Mouse (Mus musculus): ENCODE measurements around the gene Herc4.
A peak's percentile ranks its signal among the peaks of the same experiment; 100 is the strongest.
"Not testable (repeated sequence)": the region's sequence is repeated elsewhere in the genome, so short reads cannot be mapped to it uniquely, and the experiment has no call there.

Herc4 gene

DNA sequence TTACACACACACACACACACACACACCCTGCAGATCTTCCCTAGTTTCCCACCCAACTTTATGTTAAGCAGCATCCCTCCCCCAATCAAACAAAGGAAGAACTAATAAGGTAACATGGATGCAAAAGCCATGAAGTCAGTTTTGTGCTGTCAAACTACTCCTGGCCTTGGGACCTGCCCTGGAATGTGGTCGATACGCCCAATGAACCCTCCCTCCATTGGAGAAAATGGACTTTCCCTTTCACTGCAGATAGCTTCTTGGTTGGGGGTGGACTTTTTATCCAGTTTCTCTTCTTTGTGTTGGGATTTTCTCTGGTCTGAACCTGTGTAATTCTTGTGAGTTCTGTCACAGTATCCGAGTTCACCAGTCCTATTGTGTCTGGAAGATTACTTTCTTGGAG lies 15.1 kb downstream of the Herc4 start:
- no peak for DNase-seq

DNA sequence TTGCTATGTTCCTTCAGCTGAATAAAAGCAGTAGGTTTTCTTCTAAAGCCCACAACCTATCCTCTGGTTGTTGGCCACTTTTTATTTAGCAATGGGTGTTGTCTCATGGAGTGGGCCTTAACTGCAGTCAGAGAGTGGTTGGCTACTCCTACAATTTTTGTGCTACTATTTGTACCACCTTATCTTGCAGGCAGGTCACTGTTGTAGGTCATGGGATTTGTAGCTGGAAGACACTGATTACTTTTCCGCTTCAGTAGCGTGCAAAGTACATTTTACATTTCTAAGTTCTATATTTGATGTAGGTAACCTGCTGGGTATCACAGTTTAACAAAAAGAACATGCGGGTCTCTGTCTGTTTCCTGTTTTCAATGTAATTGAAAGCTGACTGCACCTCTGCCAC lies 15.7 kb downstream of the Herc4 start:
- DNase-seq = no peak

DNA sequence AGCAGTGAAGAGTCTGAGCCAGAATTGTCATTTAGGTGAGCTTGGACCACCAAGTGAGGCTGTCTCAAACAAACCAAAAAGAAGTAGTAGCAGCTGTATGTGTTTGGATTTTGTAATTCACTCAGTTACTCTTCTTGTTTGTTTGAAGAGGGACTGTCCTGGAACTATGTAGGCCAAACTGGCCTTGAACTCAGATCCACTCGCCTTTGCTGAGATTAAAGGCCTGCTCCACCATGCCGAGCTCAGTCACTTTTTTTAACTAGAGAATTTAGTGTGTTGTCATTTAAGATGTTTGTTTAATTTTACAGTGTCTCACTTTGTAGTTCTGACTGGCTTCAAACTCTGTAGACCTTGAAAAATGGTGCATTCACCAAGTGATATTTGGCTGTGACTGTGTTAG lies 24.3 kb downstream of the Herc4 start:
- no peak for DNase-seq

- no peak for DNase-seq
Observed at GRCm38 (mm10) chr10:63272401-63272800, 28.8 kb downstream of the Herc4 start.

GRCm38 (mm10) chr10:63272868-63273267 lies 29.3 kb downstream of the Herc4 start:
- DNase-seq = no peak

DNA sequence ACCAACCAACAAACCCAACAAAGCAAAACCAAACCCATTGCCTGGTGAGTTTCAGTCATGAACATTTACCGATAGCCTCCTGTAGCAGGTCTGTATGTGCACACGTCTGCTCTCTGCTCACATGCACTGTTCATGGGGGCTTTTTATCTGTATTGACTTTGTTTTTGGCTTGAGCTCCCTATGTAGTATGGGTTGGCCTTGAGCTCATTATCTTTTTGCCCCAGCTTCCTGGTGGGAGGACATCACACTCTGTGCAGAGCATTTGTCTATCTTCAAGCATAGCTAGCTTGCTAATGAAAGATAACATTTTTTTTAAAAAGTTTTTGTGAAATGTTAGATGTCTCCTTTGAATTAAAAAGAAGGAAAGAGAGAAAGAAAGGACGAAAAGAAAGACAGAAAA lies 33.4 kb downstream of the Herc4 start:
- no peak for DNase-seq

- DNase-seq = no peak
Observed at GRCm38 (mm10) chr10:63279851-63280250, 36.2 kb downstream of the Herc4 start.

DNA sequence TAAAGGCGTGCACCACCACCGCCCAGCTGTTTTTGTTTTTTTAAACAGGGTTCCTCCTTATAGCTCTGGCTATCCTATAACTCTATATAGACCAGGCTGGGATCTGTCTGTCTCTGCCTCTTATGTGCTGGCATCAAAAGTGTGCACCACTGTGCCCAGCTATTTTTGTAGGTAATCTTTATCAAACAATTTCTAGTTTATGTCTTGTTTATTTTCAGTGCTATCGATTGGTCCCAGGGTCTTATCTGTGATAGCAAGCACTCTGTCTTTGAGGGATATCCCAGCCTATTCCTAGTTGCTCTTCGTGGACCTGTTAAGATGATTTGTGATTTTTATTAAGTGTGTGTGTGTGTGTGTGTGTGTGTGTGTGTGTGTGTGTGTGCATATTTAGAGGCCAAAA lies 38.8 kb downstream of the Herc4 start:
- DNase-seq = no peak

DNA sequence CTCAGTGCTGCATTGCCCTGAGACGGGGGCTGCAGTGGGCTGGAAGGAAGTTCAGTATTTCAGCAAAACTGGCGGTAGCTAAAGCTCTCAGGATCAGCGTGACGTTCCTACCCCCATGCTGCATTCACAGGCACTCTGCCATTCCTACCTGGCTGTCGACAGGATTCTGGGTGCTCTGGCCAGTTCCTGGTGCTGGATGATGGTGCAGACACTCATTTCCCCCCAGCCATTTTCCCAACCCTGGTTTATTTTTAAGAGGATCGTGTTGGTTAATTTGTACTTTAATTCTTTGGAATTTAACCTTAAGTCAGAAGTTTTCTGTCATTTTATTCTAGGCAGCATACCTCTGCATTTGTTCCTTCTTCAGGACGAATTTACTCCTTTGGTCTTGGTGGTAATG lies 39.2 kb downstream of the Herc4 start:
- DNase-seq = no peak

DNA sequence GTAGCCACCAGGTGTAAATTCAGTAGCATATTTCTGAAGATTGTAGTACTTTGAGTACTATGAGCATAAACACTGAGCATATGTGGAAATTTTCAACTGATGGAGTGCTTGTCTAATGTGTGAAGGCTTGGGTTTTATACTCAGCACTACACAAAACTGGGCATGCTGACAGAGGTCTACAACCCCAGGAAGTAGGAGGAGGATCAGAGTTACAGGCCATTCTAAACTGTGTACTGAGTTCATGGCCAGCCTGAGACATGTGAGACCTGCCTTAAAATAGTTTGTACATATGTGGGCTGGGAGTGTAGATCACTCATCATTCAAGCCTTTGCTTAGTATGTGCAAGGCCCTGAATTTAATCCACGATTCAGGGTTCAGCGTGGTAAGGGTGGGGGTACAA lies 58.7 kb downstream of the Herc4 start:
- DNase-seq = no peak

DNA sequence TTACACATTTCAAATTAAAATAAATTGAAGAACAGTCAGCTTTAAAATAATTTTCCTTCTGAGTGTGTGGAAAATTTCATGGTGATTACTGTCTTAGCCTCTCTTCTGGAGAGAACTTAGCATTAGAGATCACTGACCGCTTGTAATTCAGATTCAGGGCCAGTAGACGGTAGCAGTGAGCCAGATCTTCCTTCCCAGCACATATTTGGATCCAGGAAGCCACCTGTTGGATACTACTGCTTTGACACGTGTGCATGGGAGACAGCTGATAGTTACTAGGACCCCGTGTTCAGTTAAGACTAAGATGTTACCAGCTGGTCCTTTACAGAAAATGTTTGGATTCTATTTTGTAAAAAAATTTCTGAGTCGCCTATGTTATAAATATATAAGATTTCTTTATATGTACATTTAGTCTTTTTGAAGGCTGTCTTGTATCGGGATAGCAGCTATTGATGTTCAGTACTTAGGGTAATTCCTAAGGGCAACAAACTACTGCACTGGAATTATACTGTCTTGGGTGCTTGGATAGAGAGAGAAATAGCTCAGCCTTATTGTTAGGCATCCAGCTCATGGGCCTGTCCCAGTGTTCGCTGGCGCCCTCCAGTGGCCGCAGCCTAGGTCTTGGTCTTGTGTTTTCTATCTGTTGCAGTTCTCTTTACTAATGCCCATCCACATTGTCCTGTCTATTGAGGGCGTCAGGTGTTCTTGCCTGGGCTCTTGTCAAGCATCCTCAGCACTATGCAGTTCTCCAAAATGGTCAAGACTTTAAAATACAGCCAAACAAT lies 65.2 kb downstream of the Herc4 start:
- peak; percentile 76 for DNase-seq

GRCm38 (mm10) chr10:63313726-63314125 lies 70.1 kb downstream of the Herc4 start:
- DNase-seq = no peak

DNA sequence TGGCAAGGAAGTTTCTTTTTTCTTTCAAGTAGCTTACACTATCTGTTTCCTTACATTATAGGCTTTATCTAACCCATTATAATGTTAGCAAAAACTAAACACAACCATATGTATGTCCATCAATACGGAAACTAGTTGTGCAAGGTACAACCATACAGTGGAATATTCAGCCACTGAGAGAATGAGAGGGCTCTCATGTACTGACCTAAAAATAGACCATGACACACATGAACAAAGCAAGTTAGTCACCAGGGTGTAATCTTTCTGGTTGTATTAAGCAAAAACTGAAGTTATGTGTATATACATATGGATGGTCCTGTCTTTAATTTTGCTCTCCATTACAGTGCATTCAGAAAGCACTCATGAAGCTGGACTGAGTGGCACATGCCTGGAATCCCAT lies 83.5 kb downstream of the Herc4 start:
- DNase-seq = no peak

DNA sequence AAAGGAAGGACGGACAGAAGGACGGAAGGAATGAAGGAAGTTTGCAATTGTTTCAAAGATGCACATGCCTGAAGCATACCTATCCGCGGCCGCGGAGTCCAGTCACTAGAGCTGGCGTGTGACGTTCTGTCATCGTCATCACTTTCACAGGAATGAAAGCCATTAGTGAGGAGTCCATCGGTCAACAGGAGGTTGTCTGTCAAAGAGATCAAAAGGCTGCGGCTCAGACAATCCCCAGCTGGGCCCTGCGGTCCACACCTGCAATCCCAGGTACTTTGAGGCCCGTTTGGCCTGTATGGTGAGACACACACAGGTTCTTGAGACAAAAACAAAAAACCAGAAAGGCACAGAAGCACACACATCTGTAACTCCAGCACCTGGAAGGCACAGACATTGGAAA lies 93.3 kb downstream of the Herc4 start:
- peak; percentile 28 for DNase-seq

GRCm38 (mm10) chr10:63337326-63337725 lies 93.7 kb downstream of the Herc4 start:
- DNase-seq = no peak

GRCm38 (mm10) chr10:63337951-63338836 lies 94.6 kb downstream of the Herc4 start:
- DNase-seq = peak; percentile 50

DNA sequence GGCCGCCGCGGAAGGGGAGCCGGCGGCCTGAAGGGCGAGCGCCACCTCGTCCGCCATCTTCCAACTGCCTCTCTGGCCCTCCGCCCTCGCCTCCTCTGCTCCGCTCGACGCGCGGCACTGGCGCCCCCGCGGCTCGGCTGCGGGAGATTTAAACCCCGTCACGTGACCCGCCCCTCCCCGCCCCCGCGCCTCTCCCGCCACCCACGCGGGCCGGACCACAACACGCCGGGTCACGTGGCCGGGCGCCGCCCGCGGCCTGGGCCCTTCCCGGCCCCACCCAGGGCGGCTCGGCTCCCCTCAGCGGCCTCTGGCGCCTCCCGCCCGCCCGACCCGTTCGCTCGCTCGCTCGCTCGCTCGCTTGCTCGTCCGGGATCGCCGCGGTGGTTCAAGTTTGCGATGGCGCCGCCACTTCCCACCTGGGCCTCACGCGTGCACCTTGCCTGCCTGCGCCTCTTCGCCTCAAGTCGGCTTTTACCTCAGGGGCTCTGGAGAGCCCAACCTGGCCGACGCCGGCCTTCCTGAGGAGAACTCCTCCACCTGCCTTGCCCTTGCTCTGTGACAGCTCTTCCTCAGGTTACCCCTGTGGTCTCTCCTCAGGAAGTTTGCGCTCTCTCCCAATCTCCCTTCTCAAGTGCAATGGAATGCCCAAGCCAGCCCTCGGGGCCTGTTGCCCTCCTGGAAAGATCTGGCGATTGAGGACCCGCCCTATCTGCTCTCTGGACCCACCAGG lies 95.5 kb downstream of the Herc4 start:
- DNase-seq = peak; percentile 86

- DNase-seq = no peak
Observed at GRCm38 (mm10) chr10:63341351-63341750, 97.7 kb downstream of the Herc4 start.

DNA sequence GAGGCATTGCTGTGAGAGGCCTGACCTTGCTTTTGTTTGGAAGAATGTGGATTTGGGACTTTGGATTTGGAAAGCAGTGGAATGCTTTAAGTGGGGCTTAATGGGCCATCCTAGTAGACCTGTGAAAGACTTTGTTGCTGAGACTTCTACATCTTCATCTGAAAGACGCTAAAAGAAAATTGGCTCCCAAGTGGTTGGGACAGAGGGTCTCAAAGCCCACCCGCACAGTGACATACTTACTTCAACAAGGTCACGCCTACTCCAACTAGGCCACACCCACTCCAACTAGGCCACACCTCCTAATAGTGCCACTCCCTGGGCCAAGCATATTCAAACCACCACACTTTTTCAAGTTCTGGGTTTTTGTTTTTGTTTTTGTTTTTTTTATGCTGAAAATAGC lies 101.1 kb downstream of the Herc4 start:
- DNase-seq = no peak

GRCm38 (mm10) chr10:63348291-63348690 lies 104.7 kb downstream of the Herc4 start:
- no peak for DNase-seq

- no peak for DNase-seq
Observed at GRCm38 (mm10) chr10:63350666-63351065, 107.1 kb downstream of the Herc4 start.

GRCm38 (mm10) chr10:63351099-63351498 lies 107.5 kb downstream of the Herc4 start:
- not testable (repeated sequence) for DNase-seq

- no peak for DNase-seq
Observed at GRCm38 (mm10) chr10:63352111-63352510, 108.5 kb downstream of the Herc4 start.

Measured in cerebellum, adult 9-10 months (tissue).